Mouse (Mus musculus) liver, postnatal 0 days (tissue): ENCODE data around the gene Mospd3. TPM values are rescaled to one million over a fixed set of nuclear protein-coding genes. Genes with fewer than 3 reads are reported as not detected.

ENCODE experiments used
- ATAC-seq: fragments of 200-750 bp; cut with Nextera tagmentation; 2 replicates; pipeline ENCODE4 v1.8.0; 2017; ENCODE audit warnings: mild to moderate bottlenecking, moderate library complexity
- DNase-seq: peaks from one replicate; pipeline ENCODE4 v3.0.0-alpha.2; 2016
- H3K27ac ChIP-seq: fragments of 300-500 bp; sonication (generic); 2 replicates; pipeline ENCODE4 v1.5.1; 2014; ENCODE audit warnings: antibody characterized with exemption, moderate library complexity, mild to moderate bottlenecking, low read depth
- H3K27me3 ChIP-seq: fragments of 300-500 bp; sonication (generic); 2 replicates; pipeline ENCODE4 v1.6.1; 2014; ENCODE audit warnings: low read length, control low read depth, mixed read lengths; ENCODE audit not compliant: insufficient read depth
- H3K36me3 ChIP-seq: fragments of 300-500 bp; sonication (generic); replicated peaks from 2 replicates; pipeline ENCODE4 v1.6.1; 2014; ENCODE audit warnings: mild to moderate bottlenecking, control low read depth, low read length, moderate library complexity, mixed read lengths; ENCODE audit not compliant: insufficient read depth
- H3K4me1 ChIP-seq: fragments of 300-500 bp; sonication (generic); 2 replicates; pipeline ENCODE4 v1.6.1; 2014; ENCODE audit warnings: antibody characterized with exemption, mild to moderate bottlenecking, control low read depth; ENCODE audit not compliant: insufficient read depth
- H3K4me2 ChIP-seq: fragments of 300-500 bp; sonication (generic); 2 replicates; pipeline ENCODE4 v1.6.1; 2014; ENCODE audit warnings: low read depth, mild to moderate bottlenecking, low read length, moderate library complexity, mixed read lengths
- H3K4me3 ChIP-seq: fragments of 300-500 bp; sonication (generic); 2 replicates; pipeline ENCODE4 v1.5.1; 2014; ENCODE audit warnings: low read depth, low read length
- H3K9ac ChIP-seq: fragments of 300-500 bp; sonication (generic); replicated peaks from 2 replicates; pipeline ENCODE4 v1.6.1; 2014; ENCODE audit warnings: mild to moderate bottlenecking, moderate library complexity
- H3K9me3 ChIP-seq: fragments of 300-500 bp; sonication (generic); 2 replicates; pipeline ENCODE4 v1.6.1; 2016; ENCODE audit warnings: mild to moderate bottlenecking, control low read depth, low read length, mixed read lengths
- CTCF ChIP-seq: sonication (generic); IDR thresholded peaks from 2 replicates; pipeline ENCODE4 v1.5.1; 2016; ENCODE audit warnings: antibody characterized with exemption, low read depth
- EP300 ChIP-seq: IDR thresholded peaks from 2 replicates; pipeline ENCODE4 v1.6.1; 2016; ENCODE audit warnings: antibody characterized with exemption, low read depth, mild to moderate bottlenecking
- WGBS: fragments of 180-500 bp; shearing (Covaris S2); extraction: QIAGEN DNeasy Blood & Tissue Kit; methylation state at CpG from one replicate; pipeline ENCODE4 v1.1.7; 2014; ENCODE audit not compliant: insufficient replicate concordance; 5-methylcytosine and 5-hydroxymethylcytosine counted together
- polyA plus RNA-seq: library from polyadenylated mRNA; unstranded; fragments of >200 nt; fragmentation: Nextera tagmentation; extraction: Ambion mirVana; gene quantifications from 2 replicates; pipeline ENCODE4 v1.2.1, GENCODE M21; 2015

Mospd3 gene
- polyA plus RNA-seq, 1 experiment from 2014 or later, result 26.2 TPM

DNA sequence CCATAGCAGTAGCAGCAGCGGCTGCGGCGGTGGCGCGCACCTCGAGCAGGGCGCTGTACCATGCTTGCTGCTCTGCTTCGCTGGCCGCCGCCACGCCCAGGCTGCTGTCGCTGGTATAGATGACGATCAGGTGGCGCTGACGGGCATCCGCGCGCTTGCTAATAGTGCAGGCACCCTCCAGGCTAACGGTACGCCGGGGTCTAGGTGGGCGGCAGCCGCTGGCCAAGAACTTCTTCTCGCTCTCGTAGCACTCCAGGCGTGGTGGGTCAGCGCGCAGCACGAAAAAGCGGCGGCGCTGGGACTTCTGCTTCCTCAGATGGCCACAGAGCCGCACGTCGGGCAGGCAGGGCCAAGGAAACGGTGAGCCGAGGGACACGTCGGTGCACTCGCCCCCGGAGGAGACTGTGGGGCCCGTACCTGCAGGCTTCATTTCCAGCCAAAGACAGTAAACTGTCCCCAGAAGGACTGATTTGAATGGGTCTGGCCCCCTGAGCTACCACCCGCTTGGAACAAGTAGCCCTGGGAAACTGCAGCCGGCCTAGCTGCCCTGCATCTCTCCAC lies 44.3 kb upstream of the Mospd3 start:
- H3K4me3 ChIP-seq, result peak overlapping the region; percentile 34
- ATAC-seq (peak; percentile 29; the same call in 1 of the 2 replicates), DNase-seq (peak; percentile 69)
- TF ChIP-seq EP300, result no peak
- no peak; the same call in 1 of the 2 replicates for TF ChIP-seq CTCF
- peak overlapping the region; percentile 72 for H3K4me2 ChIP-seq
- H3K9me3 ChIP-seq, result no peaks in the 10 kb centered on the region
- H3K4me1 ChIP-seq, result peaks cover 18% of the 10 kb centered on the region
- 2% methylated on average over 44 of the region's 44 CpGs for WGBS
- peaks cover 20% of the 10 kb centered on the region for H3K27me3 ChIP-seq
- peaks cover 16% of the 10 kb centered on the region for H3K36me3 ChIP-seq
- peak overlapping the region; percentile 38 for H3K9ac ChIP-seq
- H3K27ac ChIP-seq, result no peak overlapping the region

DNA sequence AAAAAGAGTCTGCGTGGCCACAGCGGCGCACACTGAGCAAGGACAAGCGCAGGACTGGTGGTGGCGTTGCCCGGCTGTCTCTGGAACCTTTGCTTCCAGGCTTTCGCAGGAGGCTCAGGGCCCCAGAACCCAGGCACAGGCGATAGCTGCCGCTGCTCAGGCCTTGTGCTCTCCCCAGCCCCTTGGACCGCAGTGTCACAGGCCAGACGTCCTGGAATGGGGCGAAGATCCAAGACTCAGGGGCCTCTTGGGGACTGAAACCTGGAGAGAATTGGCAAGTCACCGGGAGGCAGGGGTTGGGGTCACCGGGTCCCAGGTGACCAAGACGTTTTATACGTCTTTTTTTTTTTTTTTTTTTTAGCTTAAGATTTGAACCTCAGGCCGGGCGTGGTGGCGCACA lies 43.6 kb upstream of the Mospd3 start:
- Histone ChIP-seq H3K27ac (no peak overlapping the region), H3K9ac (no peak overlapping the region), H3K4me2 (no peak overlapping the region), H3K36me3 (peaks cover 23% of the 10 kb centered on the region), H3K4me3 (no peak overlapping the region), H3K9me3 (no peaks in the 10 kb centered on the region), H3K4me1 (peaks cover 18% of the 10 kb centered on the region), H3K27me3 (peaks cover 20% of the 10 kb centered on the region)
- DNase-seq (no peak), ATAC-seq (no peak)
- TF ChIP-seq CTCF, result no peak
- WGBS, result 64% methylated on average over 19 of the region's 19 CpGs

- 59% methylated on average over 4 of the region's 4 CpGs for WGBS
- H3K9ac ChIP-seq, result no peak overlapping the region
- TF ChIP-seq EP300 (no peak), CTCF (no peak)
- H3K4me2 ChIP-seq, result no peak overlapping the region
- ATAC-seq (no peak), DNase-seq (no peak)
- H3K36me3 ChIP-seq, result peaks cover 35% of the 10 kb centered on the region
- H3K4me3 ChIP-seq, result no peak overlapping the region
- peaks cover 15% of the 10 kb centered on the region for H3K4me1 ChIP-seq
- H3K9me3 ChIP-seq, result no peaks in the 10 kb centered on the region
- no peak overlapping the region for H3K27ac ChIP-seq
- H3K27me3 ChIP-seq, result peaks cover 20% of the 10 kb centered on the region
Measured at GRCm38 (mm10) chr5:137642886-137643285, 42.0 kb upstream of the Mospd3 start.

DNA sequence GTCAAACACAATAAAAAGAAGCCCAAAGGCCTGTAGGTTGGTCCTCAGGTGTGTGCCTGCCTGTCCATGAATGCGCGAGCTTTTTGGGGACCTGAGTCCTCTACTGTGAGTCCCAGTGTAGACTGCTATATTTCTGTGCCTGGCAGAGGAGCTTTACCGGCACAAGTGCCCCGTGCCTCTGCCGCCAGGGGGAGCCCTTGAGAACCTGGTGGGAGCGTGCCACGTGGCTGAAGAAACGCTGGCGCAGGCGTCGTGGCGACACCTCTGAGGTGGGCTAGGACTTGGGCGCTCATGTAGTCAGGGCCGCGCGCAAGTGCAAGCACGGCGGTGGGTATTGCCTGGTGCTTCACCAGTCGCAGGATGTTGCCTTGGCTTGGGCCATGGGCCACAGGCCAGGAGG lies 40.2 kb upstream of the Mospd3 start, which contains the start of gene Sap25:
Gene Sap25, plus strand, starts transcription at position 281 of the 400 bp plus-strand sequence.
- Histone ChIP-seq H3K27ac (no peak within 1 kb of the TSS), H3K9me3 (no peaks in the 10 kb centered on the region), H3K36me3 (peaks cover 53% of the 10 kb centered on the region), H3K4me1 (peaks cover 13% of the 10 kb centered on the region), H3K4me2 (no peak within 1 kb of the TSS), H3K27me3 (peaks cover 20% of the 10 kb centered on the region), H3K4me3 (no peak within 1 kb of the TSS), H3K9ac (no peak within 1 kb of the TSS)
- TF ChIP-seq CTCF, result peak; percentile 73
- no peak for TF ChIP-seq EP300
- no peak for ATAC-seq
- 80% methylated on average over 19 of the region's 19 CpGs for WGBS
- DNase-seq, result peak; percentile 72

GRCm38 (mm10) chr5:137639472-137639871 lies 38.6 kb upstream of the Mospd3 start:
- no peak for ATAC-seq

DNA sequence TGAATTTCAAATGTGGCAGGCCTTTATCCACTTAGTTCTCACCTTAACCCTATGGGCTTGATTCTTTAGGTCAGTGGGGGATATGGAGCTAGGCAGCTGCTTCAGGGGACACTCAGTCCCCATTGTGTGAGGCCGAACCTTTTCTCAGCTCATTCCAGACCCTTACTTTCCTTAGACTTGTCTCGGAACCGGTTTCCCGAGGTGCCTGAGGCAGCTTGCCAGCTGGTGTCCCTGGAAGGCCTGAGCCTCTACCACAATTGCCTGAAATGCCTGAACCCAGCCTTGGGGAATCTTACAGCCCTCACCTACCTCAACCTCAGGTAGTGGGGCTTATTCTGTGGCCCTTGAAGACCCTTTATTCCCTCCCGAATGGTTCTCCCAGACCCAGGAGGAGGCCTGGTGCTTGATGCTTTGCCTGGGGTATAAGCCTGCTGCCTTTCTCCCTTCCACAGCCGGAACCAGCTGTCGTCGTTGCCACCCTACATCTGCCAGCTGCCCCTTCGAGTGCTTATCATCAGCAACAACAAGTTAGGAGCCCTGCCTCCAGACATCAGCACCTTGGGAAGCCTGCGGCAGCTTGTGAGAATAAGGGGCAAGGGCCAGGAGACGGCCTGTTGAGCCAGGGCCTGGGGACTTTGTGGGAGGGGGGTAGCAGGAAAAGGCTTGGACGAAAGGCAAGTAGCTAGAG lies 32.7 kb upstream of the Mospd3 start:
- WGBS, result 83% methylated on average over 12 of the region's 12 CpGs
- Histone ChIP-seq H3K9me3 (no peaks in the 10 kb centered on the region), H3K9ac (no peak overlapping the region), H3K4me3 (no peak overlapping the region), H3K4me2 (no peak overlapping the region), H3K27ac (no peak overlapping the region), H3K36me3 (peaks cover 46% of the 10 kb centered on the region), H3K4me1 (peaks cover 33% of the 10 kb centered on the region), H3K27me3 (no peaks in the 10 kb centered on the region)
- no peak for ATAC-seq
- DNase-seq, result no peak
- TF ChIP-seq CTCF (no peak), EP300 (no peak)

More at GRCm38 (mm10) chr5:137639472-137639871, 38.6 kb upstream of the Mospd3 start:
- Histone ChIP-seq H3K27ac (no peak overlapping the region), H3K4me3 (no peak overlapping the region), H3K27me3 (peaks cover 7% of the 10 kb centered on the region), H3K9ac (no peak overlapping the region), H3K4me1 (no peaks in the 10 kb centered on the region), H3K4me2 (no peak overlapping the region), H3K36me3 (peaks cover 64% of the 10 kb centered on the region), H3K9me3 (no peaks in the 10 kb centered on the region)
- WGBS, result 78% methylated on average over 7 of the region's 7 CpGs
- DNase-seq, result no peak
- no peak for TF ChIP-seq EP300
- no peak for TF ChIP-seq CTCF
